Mouse (Mus musculus) spleen, adult 2 months (tissue): ENCODE results near the gene Nckap5. TPM values are rescaled to one million over a fixed set of nuclear protein-coding genes. Genes with fewer than 3 reads are reported as not detected.

Source experiments
- DNase-seq, 2 experiments: peaks; one replicate each; pipeline versions ENCODE4 v3.0.0 to v3.0.0-alpha.2; 2012 to 2021; ENCODE audit warnings: low spot score in 2 of 2, low read depth in 1 of 2
- H3K27ac ChIP-seq: fragments of 200-500 bp; 2 replicates; pipeline ENCODE4 v1.5.1; 2012; ENCODE audit warnings: low read length, inconsistent platforms; ENCODE audit not compliant: insufficient read depth
- H3K27me3 ChIP-seq: fragments of 200-500 bp; 2 replicates; pipeline ENCODE4 v1.6.1; 2012; ENCODE audit warnings: mild to moderate bottlenecking, moderate library complexity, low read length, inconsistent platforms; ENCODE audit not compliant: control insufficient read depth, insufficient read depth
- H3K36me3 ChIP-seq: fragments of 200-500 bp; 2 replicates; pipeline ENCODE4 v1.6.1; 2012; ENCODE audit warnings: mild to moderate bottlenecking, low read length, inconsistent platforms; ENCODE audit not compliant: control insufficient read depth, insufficient read depth
- H3K4me1 ChIP-seq: fragments of 200-500 bp; 2 replicates; pipeline ENCODE4 v1.6.1; 2011; ENCODE audit warnings: inconsistent platforms; ENCODE audit not compliant: control insufficient read depth, insufficient read depth, insufficient read length
- H3K4me3 ChIP-seq: fragments of 200-500 bp; 2 replicates; pipeline ENCODE4 v1.5.1; 2011; ENCODE audit warnings: mild to moderate bottlenecking, inconsistent platforms; ENCODE audit not compliant: insufficient read depth, insufficient read length; ENCODE audit errors: extremely low read depth
- CTCF ChIP-seq: fragments of 200-500 bp; IDR thresholded peaks from 2 replicates; pipeline ENCODE4 v1.5.1; 2011; ENCODE audit warnings: mild to moderate bottlenecking, inconsistent platforms; ENCODE audit not compliant: insufficient read depth, insufficient read length, insufficient replicate concordance; ENCODE audit errors: extremely low read depth
- POLR2A ChIP-seq: fragments of 200-500 bp; IDR thresholded peaks from 2 replicates; pipeline ENCODE4 v1.6.1; 2011; ENCODE audit warnings: low read depth, low read length, inconsistent platforms
- WGBS: fragments of 180-500 bp; shearing (Covaris S2); methylation state at CpG from one replicate; pipeline ENCODE4 v1.1.7; 2018; 5-methylcytosine and 5-hydroxymethylcytosine counted together
- polyA plus RNA-seq: library from polyadenylated mRNA; depleted of rRNA; stranded (reverse); fragments of >200 nt; gene quantifications from 2 replicates; pipeline ENCODE4 v1.2.3, GENCODE M21; 2012

Nckap5 gene
- polyA plus RNA-seq, 1 experiment: 0.26 TPM

- H3K4me1 ChIP-seq: no peaks in the 10 kb centered on the region
- H3K36me3 ChIP-seq: no peaks in the 10 kb centered on the region
- no peaks in the 10 kb centered on the region for H3K27me3 ChIP-seq
- WGBS: 93% methylated on average over 3 of the region's 3 CpGs
- TF ChIP-seq POLR2A: no peak
- no peak for TF ChIP-seq CTCF
- no peak overlapping the region for H3K27ac ChIP-seq
- H3K4me3 ChIP-seq: no peak overlapping the region
- no peak for DNase-seq
Measured at GRCm38 (mm10) chr1:126670507-126670906, 160.1 kb downstream of the Nckap5 start.

- Histone ChIP-seq H3K27me3 (no peaks in the 10 kb centered on the region), H3K36me3 (no peaks in the 10 kb centered on the region), H3K27ac (no peak overlapping the region), H3K4me3 (no peak overlapping the region), H3K4me1 (no peaks in the 10 kb centered on the region)
- TF ChIP-seq CTCF (no peak), POLR2A (no peak)
- 58% methylated on average over 7 of the region's 7 CpGs for WGBS
- DNase-seq: no peak
Measured at GRCm38 (mm10) chr1:126660098-126660999, 170.2 kb downstream of the Nckap5 start.

GRCm38 (mm10) chr1:126658731-126659130, 171.9 kb downstream of the Nckap5 start:
- no peak overlapping the region for H3K27ac ChIP-seq
- 88% methylated on average over 11 of the region's 11 CpGs for WGBS
- no peaks in the 10 kb centered on the region for H3K4me1 ChIP-seq
- no peaks in the 10 kb centered on the region for H3K27me3 ChIP-seq
- DNase-seq: no peak
- no peak for TF ChIP-seq POLR2A
- no peak for TF ChIP-seq CTCF
- H3K4me3 ChIP-seq: no peak overlapping the region
- no peaks in the 10 kb centered on the region for H3K36me3 ChIP-seq

GRCm38 (mm10) chr1:126656246-126656645, 174.4 kb downstream of the Nckap5 start:
- Histone ChIP-seq H3K4me1 (no peaks in the 10 kb centered on the region), H3K27ac (no peak overlapping the region), H3K4me3 (no peak overlapping the region), H3K27me3 (no peaks in the 10 kb centered on the region), H3K36me3 (no peaks in the 10 kb centered on the region)
- WGBS: 93% methylated on average over 2 of the region's 2 CpGs
- DNase-seq: no peak
- TF ChIP-seq POLR2A: no peak
- TF ChIP-seq CTCF: no peak

GRCm38 (mm10) chr1:126652085-126652484, 178.5 kb downstream of the Nckap5 start:
- no peaks in the 10 kb centered on the region for H3K36me3 ChIP-seq
- WGBS: 89% methylated on average over 2 of the region's 2 CpGs
- no peak overlapping the region for H3K27ac ChIP-seq
- TF ChIP-seq CTCF: no peak
- TF ChIP-seq POLR2A: no peak
- no peaks in the 10 kb centered on the region for H3K27me3 ChIP-seq
- H3K4me1 ChIP-seq: no peaks in the 10 kb centered on the region
- no peak overlapping the region for H3K4me3 ChIP-seq
- no peak for DNase-seq

- H3K27ac ChIP-seq: no peak overlapping the region
- no peak for DNase-seq
- H3K4me1 ChIP-seq: no peaks in the 10 kb centered on the region
- WGBS: 68% methylated on average over 5 of the region's 5 CpGs
- TF ChIP-seq CTCF (no peak), POLR2A (no peak)
- no peaks in the 10 kb centered on the region for H3K27me3 ChIP-seq
- no peaks in the 10 kb centered on the region for H3K36me3 ChIP-seq
- no peak overlapping the region for H3K4me3 ChIP-seq
Measured at GRCm38 (mm10) chr1:126650806-126651205, 179.8 kb downstream of the Nckap5 start.

- H3K36me3 ChIP-seq: no peaks in the 10 kb centered on the region
- no peak overlapping the region for H3K27ac ChIP-seq
- H3K4me3 ChIP-seq: no peak overlapping the region
- 83% methylated on average over 5 of the region's 5 CpGs for WGBS
- no peaks in the 10 kb centered on the region for H3K27me3 ChIP-seq
- DNase-seq: no peak
- TF ChIP-seq POLR2A: no peak
- no peaks in the 10 kb centered on the region for H3K4me1 ChIP-seq
Measured at GRCm38 (mm10) chr1:126642751-126643150, 187.8 kb downstream of the Nckap5 start.
